Mouse (Mus musculus) CH12.LX (cell line): ENCODE measurements at regions not wholly inside any gene's neighbourhood (a gene's known extent, or its start where the extent isn't known, plus 50 kb on each side); places are given as distances from the start of the nearest gene placed in this dataset.

Experiments used
- DNase-seq: peaks from one replicate; pipeline ENCODE4 v3.0.0-alpha.2; 2013; ENCODE audit errors: extremely low read depth
- H3K27ac ChIP-seq: 2 replicates; pipeline ENCODE4 v1.5.1; 2012; ENCODE audit warnings: low read depth, mild to moderate bottlenecking, control low read depth, moderate library complexity; ENCODE audit not compliant: insufficient read depth
- H3K27me3 ChIP-seq: replicated peaks from 2 replicates; pipeline ENCODE3; 2012; ENCODE audit warnings: inconsistent platforms
- H3K36me3 ChIP-seq, 2 experiments: replicated peaks in 1 of 2; 2 replicates each; pipeline versions ENCODE3 to v1.6.1; 2012; ENCODE audit warnings: inconsistent platforms in 1 of 2, low read length in 1 of 2, mild to moderate bottlenecking in 1 of 2, mixed read lengths in 1 of 2, moderate library complexity in 1 of 2; ENCODE audit not compliant: control insufficient read depth in 1 of 2, insufficient read depth in 1 of 2
- H3K4me1 ChIP-seq, 2 experiments: 2 replicates each; pipeline ENCODE4 v1.6.1; 2012; ENCODE audit warnings: inconsistent platforms in 1 of 2, moderate library complexity in 1 of 2; ENCODE audit not compliant: insufficient read depth in 2 of 2, control insufficient read depth in 1 of 2
- H3K4me2 ChIP-seq: 2 replicates; pipeline ENCODE4 v1.6.1; 2012; ENCODE audit warnings: low read depth, mild to moderate bottlenecking, control low read depth; ENCODE audit not compliant: poor library complexity, insufficient read depth, severe bottlenecking
- H3K4me3 ChIP-seq, 3 experiments: fragments of 150-350 bp in 1 of 3; sonication (generic) in 1 of 3; replicated peaks in 1 of 3; 2 replicates each; pipeline versions ENCODE3 to v1.5.1; 2011 to 2012; ENCODE audit warnings: low read depth in 2 of 3, low read length in 2 of 3, mild to moderate bottlenecking in 2 of 3, moderate library complexity in 2 of 3, control low read depth in 1 of 3, improper control_type of control experiment in 1 of 3, inconsistent platforms in 1 of 3, mixed read lengths in 1 of 3; ENCODE audit not compliant: poor library complexity in 1 of 3
- H3K79me2 ChIP-seq: replicated peaks from 2 replicates; pipeline ENCODE4 v1.6.1; 2012; ENCODE audit warnings: mild to moderate bottlenecking, moderate library complexity; ENCODE audit not compliant: control insufficient read depth, poor library complexity, insufficient read depth, severe bottlenecking; ENCODE audit errors: extremely low read depth
- H3K9ac ChIP-seq: 2 replicates; pipeline ENCODE4 v1.6.1; 2012; ENCODE audit warnings: low read depth, mild to moderate bottlenecking, control low read depth, moderate library complexity; ENCODE audit not compliant: insufficient read depth
- H3K9me3 ChIP-seq: replicated peaks from 2 replicates; pipeline ENCODE3; 2012; ENCODE audit warnings: low read length, inconsistent platforms, mixed read lengths
- CHD1 ChIP-seq: IDR thresholded peaks from 2 replicates; pipeline ENCODE4 v1.6.1; 2012; ENCODE audit warnings: low read depth, low read length, improper control_type of control experiment, inconsistent platforms
- E2F4 ChIP-seq: IDR thresholded peaks from 2 replicates; pipeline ENCODE4 v1.6.1; 2011; ENCODE audit warnings: low read depth, low read length, improper control_type of control experiment; ENCODE audit not compliant: insufficient replicate concordance
- GABPA ChIP-seq: IDR thresholded peaks from 2 replicates; pipeline ENCODE4 v1.6.1; 2012; ENCODE audit warnings: low read depth, low read length, improper control_type of control experiment, inconsistent platforms; ENCODE audit not compliant: insufficient replicate concordance
- JUN ChIP-seq: IDR thresholded peaks from 2 replicates; pipeline ENCODE4 v1.6.1; 2011; ENCODE audit warnings: low read depth, mild to moderate bottlenecking, low read length, improper control_type of control experiment, moderate library complexity; ENCODE audit not compliant: insufficient read depth
- MAFK ChIP-seq: IDR thresholded peaks from 2 replicates; pipeline ENCODE4 v1.6.1; 2011; ENCODE audit warnings: low read length, improper control_type of control experiment; ENCODE audit not compliant: insufficient replicate concordance
- MAX ChIP-seq: IDR thresholded peaks from 2 replicates; pipeline ENCODE4 v1.6.1; 2011; ENCODE audit warnings: low read length, improper control_type of control experiment
- MAZ ChIP-seq: IDR thresholded peaks from 2 replicates; pipeline ENCODE4 v1.6.1; 2012; ENCODE audit warnings: low read depth, mild to moderate bottlenecking, inconsistent platforms, low read length, improper control_type of control experiment, moderate library complexity
- MXI1 ChIP-seq: IDR thresholded peaks from 2 replicates; pipeline ENCODE4 v1.6.1; 2011; ENCODE audit warnings: mild to moderate bottlenecking, low read depth, low read length, improper control_type of control experiment
- MYC ChIP-seq: IDR thresholded peaks from 2 replicates; pipeline ENCODE4 v1.6.1; 2011; ENCODE audit warnings: low read depth, mild to moderate bottlenecking, improper control_type of control experiment, low read length
- NELFE ChIP-seq: IDR thresholded peaks from 2 replicates; pipeline ENCODE4 v1.6.1; 2011; ENCODE audit warnings: low read depth, low read length, improper control_type of control experiment
- NRF1 ChIP-seq: IDR thresholded peaks from 2 replicates; pipeline ENCODE4 v1.6.1; 2014; ENCODE audit warnings: low read depth, mild to moderate bottlenecking, inconsistent platforms, low read length, improper control_type of control experiment, moderate library complexity
- RAD21 ChIP-seq: IDR thresholded peaks from 2 replicates; pipeline ENCODE4 v1.6.1; 2011; ENCODE audit warnings: low read depth, mild to moderate bottlenecking, low read length, improper control_type of control experiment, moderate library complexity
- SIN3A ChIP-seq: IDR thresholded peaks from 2 replicates; pipeline ENCODE4 v1.6.1; 2012; ENCODE audit warnings: low read length, improper control_type of control experiment, inconsistent platforms
- TCF12 ChIP-seq: IDR thresholded peaks from 2 replicates; pipeline ENCODE4 v1.6.1; 2014; ENCODE audit warnings: low read depth, mild to moderate bottlenecking, inconsistent platforms, low read length, improper control_type of control experiment
- UBTF ChIP-seq: IDR thresholded peaks from 2 replicates; pipeline ENCODE4 v1.6.1; 2012; ENCODE audit warnings: low read depth, mild to moderate bottlenecking, inconsistent platforms, low read length, improper control_type of control experiment, moderate library complexity
- USF1 ChIP-seq: IDR thresholded peaks from 2 replicates; pipeline ENCODE4 v1.6.1; 2014; ENCODE audit warnings: low read depth, mild to moderate bottlenecking, inconsistent platforms, low read length, improper control_type of control experiment
- USF2 ChIP-seq: conservative IDR thresholded peaks from 2 replicates; pipeline ENCODE4 v1.6.1; 2011; ENCODE audit warnings: low read depth, low read length, improper control_type of control experiment
- ZMIZ1 ChIP-seq: IDR thresholded peaks from 2 replicates; pipeline ENCODE4 v1.6.1; 2012; ENCODE audit warnings: low read depth, mild to moderate bottlenecking, inconsistent platforms, low read length, improper control_type of control experiment
- dilution Hi-C: fragments of 300-500 bp; cut with MboI; formaldehyde crosslinking; loops from 2 replicates; pipeline ENCODE4 v1.14.3; 2020; ENCODE audit warnings: low sequenced_read_pairs; ENCODE audit not compliant: extremely low pct_unique_long_range_greater_than_20kb, extremely low pct_ligation_motif_present
- in situ Hi-C: fragments of 300-500 bp; cut with MboI; formaldehyde crosslinking; loops from 3 replicates; pipeline ENCODE4 v1.14.3; 2019; ENCODE audit warnings: low sequenced_read_pairs, low pct_ligation_motif_present, low pct_unique_long_range_greater_than_20kb, mixed read lengths

GRCm38 (mm10) chr13:81856072-81856471 lies 73.2 kb downstream of the Cetn3 start:
- dilution Hi-C loops (no loop called here), in situ Hi-C loops (no loop called here)
- no peaks in the 10 kb centered on the region for H3K79me2 ChIP-seq

GRCm38 (mm10) chr13:81860683-81861082 lies 77.8 kb downstream of the Cetn3 start:
- Histone ChIP-seq H3K9ac (no peak overlapping the region), H3K4me2 (no peak overlapping the region), H3K79me2 (no peaks in the 10 kb centered on the region), H3K9me3 (no peaks in the 10 kb centered on the region), H3K27me3 (no peaks in the 10 kb centered on the region), H3K27ac (no peak overlapping the region), H3K36me3 (no peaks in the 10 kb centered on the region), H3K4me1 (no peaks in the 10 kb centered on the region), H3K4me3 (no peak overlapping the region)
- in situ Hi-C loops, result no loop called here
- dilution Hi-C loops, result no loop called here
- TF ChIP-seq MXI1 (no peak), UBTF (no peak), USF1 (no peak), SIN3A (no peak), NRF1 (no peak), TCF12 (no peak), USF2 (no peak), E2F4 (no peak), RAD21 (no peak), ZMIZ1 (no peak), MAX (no peak), MYC (no peak), JUN (no peak)
- DNase-seq, result no peak

More at GRCm38 (mm10) chr13:81856072-81856471, 73.2 kb downstream of the Cetn3 start:
- H3K9ac ChIP-seq, result no peak overlapping the region
- H3K4me1 ChIP-seq, result peaks cover 3 to 5% of the 10 kb centered on the region in 2 experiments
- no peaks in the 10 kb centered on the region for H3K9me3 ChIP-seq
- no peak overlapping the region for H3K4me2 ChIP-seq
- DNase-seq, result no peak
- H3K4me3 ChIP-seq, result no peak overlapping the region
- no peak for TF ChIP-seq MAX
- TF ChIP-seq MAFK, result no peak
- TF ChIP-seq TCF12, result no peak
- TF ChIP-seq RAD21, result no peak
- TF ChIP-seq CHD1, result no peak
- TF ChIP-seq NRF1, result no peak
- TF ChIP-seq MYC, result no peak
- TF ChIP-seq NELFE, result no peak
- no peak for TF ChIP-seq MAZ
- no peak for TF ChIP-seq GABPA
- H3K27me3 ChIP-seq, result no peaks in the 10 kb centered on the region
- H3K27ac ChIP-seq, result no peak overlapping the region
- no peaks in the 10 kb centered on the region for H3K36me3 ChIP-seq
